Mouse (Mus musculus) limb, embryonic 14.5 days (tissue): ENCODE data around the gene Cep164. TPM values are rescaled to one million over a fixed set of nuclear protein-coding genes. Genes with fewer than 3 reads are reported as not detected.
A peak's percentile ranks its signal among the peaks of the same experiment; 100 is the strongest.

ENCODE experiments used
- ATAC-seq: fragments of 200-750 bp; cut with Nextera tagmentation; 2 replicates; pipeline ENCODE4 v1.8.0; 2017; ENCODE audit warnings: low read depth, moderate number of reproducible peaks, moderate TSS enrichment; ENCODE audit not compliant: low FRiP score
- DNase-seq: peaks from one replicate; pipeline ENCODE4 v3.0.0-alpha.2; 2015; ENCODE audit warnings: low spot score
- H3K27ac ChIP-seq: fragments of 300-500 bp; sonication (generic); replicated peaks from 2 replicates; pipeline ENCODE4 v1.5.1; 2014; ENCODE audit warnings: low read depth, mild to moderate bottlenecking, low read length, moderate library complexity, mixed read lengths
- H3K27me3 ChIP-seq: fragments of 300-500 bp; sonication (generic); 2 replicates; pipeline ENCODE4 v1.6.1; 2014; ENCODE audit warnings: low read length, mixed read lengths; ENCODE audit not compliant: control insufficient read depth, insufficient read depth
- H3K36me3 ChIP-seq: fragments of 300-500 bp; sonication (generic); 2 replicates; pipeline ENCODE4 v1.6.1; 2014; ENCODE audit warnings: mild to moderate bottlenecking, low read length, moderate library complexity, mixed read lengths; ENCODE audit not compliant: control insufficient read depth, insufficient read depth
- H3K4me1 ChIP-seq: fragments of 300-500 bp; sonication (generic); 2 replicates; pipeline ENCODE4 v1.6.1; 2014; ENCODE audit warnings: antibody characterized with exemption, low read length, mixed read lengths; ENCODE audit not compliant: control insufficient read depth, insufficient read depth
- H3K4me2 ChIP-seq: fragments of 300-500 bp; sonication (generic); replicated peaks from 2 replicates; pipeline ENCODE4 v1.6.1; 2014; ENCODE audit warnings: low read depth, mild to moderate bottlenecking, low read length, moderate library complexity; ENCODE audit not compliant: severe bottlenecking
- H3K4me3 ChIP-seq: fragments of 300-500 bp; sonication (generic); replicated peaks from 2 replicates; pipeline ENCODE4 v1.5.1; 2014; ENCODE audit warnings: low read length
- H3K9ac ChIP-seq: fragments of 300-500 bp; sonication (generic); 2 replicates; pipeline ENCODE4 v1.6.1; 2014; ENCODE audit warnings: mild to moderate bottlenecking, low read depth, low read length, moderate library complexity; ENCODE audit not compliant: severe bottlenecking
- H3K9me3 ChIP-seq: fragments of 300-500 bp; sonication (generic); 2 replicates; pipeline ENCODE4 v1.6.1; 2016; ENCODE audit warnings: low read length; ENCODE audit not compliant: control insufficient read depth
- POLR2A ChIP-seq: fragments of 200-500 bp; IDR thresholded peaks from 2 replicates; pipeline ENCODE4 v1.8.0; 2012; ENCODE audit warnings: inconsistent platforms, mild to moderate bottlenecking, moderate library complexity, borderline replicate concordance; ENCODE audit not compliant: insufficient read depth, insufficient read length; ENCODE audit errors: extremely low read depth
- WGBS: fragments of 180-500 bp; shearing (Covaris S2); extraction: QIAGEN DNeasy Blood & Tissue Kit; methylation state at CpG from one replicate; pipeline ENCODE4 v1.1.7; 2014; 5-methylcytosine and 5-hydroxymethylcytosine counted together
- polyA plus RNA-seq, 2 experiments: library from polyadenylated mRNA; depleted of rRNA in 1 of 2; stranded (reverse) in 1 of 2; unstranded in 1 of 2; fragments of >200 nt; fragmentation: Nextera tagmentation in 1 of 2; extraction: Ambion mirVana in 1 of 2; gene quantifications; 2 replicates each; pipeline versions ENCODE4 v1.2.1 to v1.2.3; 2012 to 2014

The Cep164 gene
- polyA plus RNA-seq, 2 experiments: 26.2 to 33.3 TPM

GRCm38 (mm10) chr9:45859364-45859763 is 30.9 kb upstream of the Cep164 start:
- H3K9me3 ChIP-seq: no peaks in the 10 kb centered on the region
- H3K4me2 ChIP-seq: no peak overlapping the region
- H3K36me3 ChIP-seq: peaks cover 91% of the 10 kb centered on the region

GRCm38 (mm10) chr9:45854136-45854535 is 25.6 kb upstream of the Cep164 start:
- no peaks in the 10 kb centered on the region for H3K9me3 ChIP-seq
- no peaks in the 10 kb centered on the region for H3K27me3 ChIP-seq
- peaks cover 43% of the 10 kb centered on the region for H3K36me3 ChIP-seq
- DNase-seq: no peak
- H3K27ac ChIP-seq: no peak overlapping the region
- no peak overlapping the region for H3K4me3 ChIP-seq
- H3K4me1 ChIP-seq: peaks cover 16% of the 10 kb centered on the region
- ATAC-seq: no peak
- 100% methylated on average over 1 of the region's 1 CpGs for WGBS
- H3K4me2 ChIP-seq: no peak overlapping the region
- H3K9ac ChIP-seq: no peak overlapping the region
- TF ChIP-seq POLR2A: no peak

More at GRCm38 (mm10) chr9:45859364-45859763, 30.9 kb upstream of the Cep164 start:
- H3K4me1 ChIP-seq: no peaks in the 10 kb centered on the region
- ATAC-seq: no peak
- H3K9ac ChIP-seq: no peak overlapping the region
- DNase-seq: no peak
- 90% methylated on average over 10 of the region's 10 CpGs for whole genome bisulfite sequencing
- no peak overlapping the region for H3K27ac ChIP-seq
- H3K4me3 ChIP-seq: no peak overlapping the region
- no peaks in the 10 kb centered on the region for H3K27me3 ChIP-seq
- no peak for TF ChIP-seq POLR2A

- ATAC-seq: no peak
- no peak for TF ChIP-seq POLR2A
- 100% methylated on average over 2 of the region's 2 CpGs for WGBS
Measured at GRCm38 (mm10) chr9:45853695-45854094, 25.2 kb upstream of the Cep164 start.

GRCm38 (mm10) chr9:45851776-45852175 is 23.3 kb upstream of the Cep164 start:
- 91% methylated on average over 2 of the region's 2 CpGs for WGBS
- H3K27me3 ChIP-seq: no peaks in the 10 kb centered on the region
- ATAC-seq (no peak), DNase-seq (no peak)
- H3K9me3 ChIP-seq: no peaks in the 10 kb centered on the region
- H3K4me1 ChIP-seq: peaks cover 19% of the 10 kb centered on the region
- no peak overlapping the region for H3K27ac ChIP-seq
- TF ChIP-seq POLR2A: no peak
- H3K9ac ChIP-seq: no peak overlapping the region
- H3K36me3 ChIP-seq: peaks cover 19% of the 10 kb centered on the region
- H3K4me3 ChIP-seq: no peak overlapping the region
- no peak overlapping the region for H3K4me2 ChIP-seq

More at GRCm38 (mm10) chr9:45853695-45854094, 25.2 kb upstream of the Cep164 start:
- peaks cover 19% of the 10 kb centered on the region for H3K4me1 ChIP-seq
- no peak overlapping the region for H3K4me2 ChIP-seq
- no peak overlapping the region for H3K4me3 ChIP-seq
- no peaks in the 10 kb centered on the region for H3K27me3 ChIP-seq
- no peak for DNase-seq
- no peak overlapping the region for H3K27ac ChIP-seq
- no peaks in the 10 kb centered on the region for H3K9me3 ChIP-seq
- H3K36me3 ChIP-seq: peaks cover 38% of the 10 kb centered on the region
- H3K9ac ChIP-seq: no peak overlapping the region

GRCm38 (mm10) chr9:45851330-45851729 is 22.8 kb upstream of the Cep164 start:
- DNase-seq (no peak), ATAC-seq (no peak)
- peaks cover 18% of the 10 kb centered on the region for H3K36me3 ChIP-seq
- H3K4me1 ChIP-seq: peaks cover 19% of the 10 kb centered on the region
- WGBS: 68% methylated on average over 5 of the region's 5 CpGs
- no peaks in the 10 kb centered on the region for H3K27me3 ChIP-seq
- H3K4me2 ChIP-seq: no peak overlapping the region
- H3K9me3 ChIP-seq: no peaks in the 10 kb centered on the region
- no peak for TF ChIP-seq POLR2A
- no peak overlapping the region for H3K9ac ChIP-seq
- no peak overlapping the region; the same call in 1 of the 2 replicates for H3K27ac ChIP-seq
- no peak overlapping the region for H3K4me3 ChIP-seq

DNA sequence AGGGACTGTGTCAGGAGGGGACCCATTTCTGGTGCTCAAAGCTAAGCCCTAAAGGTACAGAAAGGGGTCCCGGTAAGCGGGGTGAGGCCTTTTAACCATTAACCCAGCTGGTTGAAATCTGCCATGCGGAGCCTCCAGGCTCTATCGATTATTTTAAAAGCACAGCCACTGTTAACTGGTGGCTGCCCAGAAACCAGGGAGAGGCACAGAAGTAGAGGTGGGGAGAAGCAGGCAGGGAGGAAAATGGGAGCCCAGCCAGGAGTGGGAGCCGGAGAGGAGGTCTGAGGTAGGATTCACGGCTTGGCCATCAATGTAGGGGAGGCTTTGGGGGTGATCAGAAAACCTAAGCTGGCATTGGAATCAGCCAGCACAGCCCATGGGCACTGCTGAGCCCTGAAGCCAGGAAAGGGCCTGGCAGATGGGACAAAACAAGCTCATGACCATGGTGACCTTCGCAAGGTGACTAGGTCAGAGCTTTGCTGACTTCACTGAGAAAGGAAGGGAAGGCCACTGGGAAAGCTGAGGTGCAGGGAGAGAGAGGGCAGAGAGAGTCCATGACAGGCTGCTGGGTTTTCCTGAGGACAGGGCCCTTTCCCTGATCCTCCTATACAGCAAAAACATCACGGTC is 22.2 kb upstream of the Cep164 start:
- H3K4me1 ChIP-seq: peaks cover 19% of the 10 kb centered on the region
- ATAC-seq (no peak), DNase-seq (no peak)
- peak overlapping the region; percentile 85 for H3K27ac ChIP-seq
- 0 out of 2 replicates have a peak overlapping the region, but pooled peaks have one; percentile 10 for H3K4me2 ChIP-seq
- H3K9me3 ChIP-seq: no peaks in the 10 kb centered on the region
- no peak for TF ChIP-seq POLR2A
- 73% methylated on average over 8 of the region's 8 CpGs for WGBS
- H3K9ac ChIP-seq: 0 out of 2 replicates have a peak overlapping the region, but pooled peaks have one; percentile 21
- H3K36me3 ChIP-seq: peaks cover 11% of the 10 kb centered on the region
- no peak overlapping the region for H3K4me3 ChIP-seq
- H3K27me3 ChIP-seq: no peaks in the 10 kb centered on the region
